Mouse (Mus musculus) left cerebral cortex, adult 9 months (tissue): ENCODE measurements around the gene Timm9.
A peak's percentile ranks its signal among the peaks of the same experiment; 100 is the strongest.

ENCODE experiments used
- DNase-seq, 2 experiments: peaks; one replicate each; pipeline ENCODE4 v3.0.0; 2022; ENCODE audit warnings: low spot score in 2 of 2

The Timm9 gene

DNA sequence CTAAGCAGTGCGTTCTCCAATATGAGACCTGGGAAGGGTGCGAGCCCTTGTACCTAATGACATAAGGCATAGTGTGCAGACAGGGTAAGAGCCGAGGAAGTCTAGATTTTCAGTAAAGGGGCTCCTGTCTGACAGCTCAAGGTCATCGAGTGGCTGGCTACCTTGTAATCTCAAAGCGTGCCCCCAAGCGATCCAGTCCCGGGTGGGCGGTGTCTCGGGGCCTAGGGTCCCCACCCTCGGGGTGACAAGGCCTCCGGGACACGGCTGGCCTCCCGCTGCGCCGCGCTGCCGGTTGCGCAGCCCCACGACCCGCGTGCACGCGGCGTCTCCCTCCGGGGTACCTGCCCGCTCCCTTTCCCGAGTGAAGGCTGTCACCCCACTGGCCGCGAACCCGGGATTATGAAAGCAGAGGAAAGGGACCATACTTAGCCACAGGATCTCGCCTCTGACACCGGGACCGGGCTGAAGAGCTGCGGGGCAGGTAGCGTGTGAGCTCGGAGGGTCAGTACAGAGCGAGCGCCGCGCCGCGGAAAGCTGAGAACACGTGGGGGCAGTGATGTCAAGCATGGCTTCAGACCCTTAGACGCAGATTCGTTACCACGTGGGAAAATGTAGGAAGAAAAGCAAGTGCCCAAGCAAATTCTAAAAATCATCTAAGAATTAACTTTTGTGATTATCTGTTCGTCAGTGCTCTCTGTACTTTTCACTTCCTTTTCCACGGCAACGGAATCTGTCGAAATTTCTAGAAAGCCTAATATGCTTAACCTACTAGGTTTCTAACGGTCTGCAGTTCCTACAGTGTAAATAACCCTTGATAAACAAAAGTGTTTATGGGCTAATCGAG, at the start of gene Timm9, which contains the start of gene 2700049A03Rik:
Gene Timm9, minus strand, starts transcription at position 555 of the 844 bp plus-strand sequence.
Gene 2700049A03Rik, plus strand, starts transcription at position 719 of the 844 bp plus-strand sequence.
- DNase-seq, result peak; percentile 58 to 83

DNA sequence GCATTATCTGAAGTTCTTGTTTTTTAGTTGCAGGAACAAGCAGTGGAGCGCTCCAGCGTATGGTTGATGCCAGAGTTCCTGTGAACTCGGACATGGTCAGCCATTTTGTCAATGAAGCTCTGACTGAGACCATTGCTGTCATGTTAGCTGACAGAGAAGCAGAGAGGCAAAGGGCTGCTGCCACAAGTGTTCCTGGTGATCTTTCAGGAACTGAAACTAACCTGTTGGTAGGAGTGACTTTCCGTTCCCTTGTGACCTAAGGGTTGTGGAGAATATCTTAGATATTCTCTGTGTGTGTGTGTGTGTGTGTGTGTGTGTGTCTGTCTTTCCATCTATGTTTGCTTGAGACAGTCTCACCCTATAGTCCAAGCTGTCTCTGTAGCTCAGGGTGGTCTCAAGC, 47.9 kb upstream of the Timm9 start:
- DNase-seq, result no peak

DNA sequence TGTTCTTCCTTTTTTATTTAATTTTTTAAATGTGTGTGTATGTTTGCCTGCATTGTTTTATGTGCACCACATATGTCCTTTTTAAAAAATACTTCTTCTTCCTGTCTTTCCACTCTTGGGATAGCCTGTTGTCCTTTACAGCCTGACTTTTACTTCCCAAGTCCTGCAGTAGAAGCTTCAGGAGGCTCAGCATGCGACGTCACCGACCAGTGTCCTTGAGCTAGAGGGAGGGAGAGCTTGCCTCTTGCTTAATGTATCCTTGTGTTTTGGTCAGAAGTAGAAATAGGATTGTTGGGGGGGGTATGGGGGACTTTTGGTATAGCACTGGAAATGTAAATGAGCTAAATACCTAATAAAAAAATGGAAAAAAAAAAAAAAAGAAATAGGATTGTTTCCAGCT, 47.3 kb upstream of the Timm9 start:
- DNase-seq, result no peak

DNA sequence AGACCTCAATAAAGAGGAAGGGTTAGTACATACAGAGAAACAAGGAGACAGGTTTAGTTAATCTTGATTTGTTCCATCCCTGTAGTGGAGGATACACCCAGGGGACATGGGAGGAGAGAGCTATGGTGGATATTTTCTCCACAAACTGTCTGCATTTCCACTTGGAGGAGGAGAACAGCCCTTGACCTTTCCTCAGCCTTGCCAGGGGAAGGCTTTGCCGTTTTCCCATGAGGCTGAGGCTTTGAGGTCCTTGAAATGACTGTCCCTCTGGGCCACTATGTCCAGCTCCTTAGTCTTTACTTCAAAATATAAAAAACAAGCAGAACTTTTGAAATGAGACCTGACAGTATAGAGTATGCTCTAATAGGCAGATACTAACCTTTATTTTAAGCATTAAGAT, 33.4 kb upstream of the Timm9 start:
- no peak for DNase-seq

DNA sequence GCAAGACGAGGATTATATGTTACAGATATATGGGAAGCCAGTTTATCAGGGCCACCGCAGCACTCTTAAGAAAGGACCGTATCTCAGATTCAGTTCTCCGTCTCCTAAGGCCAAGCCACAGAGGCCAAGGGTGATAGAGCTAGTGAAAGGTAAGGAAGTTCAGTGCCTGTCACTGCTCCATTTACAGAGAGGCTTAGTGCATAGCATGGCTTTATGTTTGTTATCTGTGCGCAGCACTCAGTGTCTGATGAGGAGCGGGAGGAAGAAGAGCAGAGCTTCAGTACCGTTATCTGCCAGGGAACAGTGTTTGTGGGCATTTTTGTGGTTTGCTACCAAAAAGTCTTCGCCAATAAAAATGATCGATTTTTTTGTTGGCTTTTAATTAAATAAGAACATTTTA, 27.9 kb upstream of the Timm9 start:
- no peak for DNase-seq

DNA sequence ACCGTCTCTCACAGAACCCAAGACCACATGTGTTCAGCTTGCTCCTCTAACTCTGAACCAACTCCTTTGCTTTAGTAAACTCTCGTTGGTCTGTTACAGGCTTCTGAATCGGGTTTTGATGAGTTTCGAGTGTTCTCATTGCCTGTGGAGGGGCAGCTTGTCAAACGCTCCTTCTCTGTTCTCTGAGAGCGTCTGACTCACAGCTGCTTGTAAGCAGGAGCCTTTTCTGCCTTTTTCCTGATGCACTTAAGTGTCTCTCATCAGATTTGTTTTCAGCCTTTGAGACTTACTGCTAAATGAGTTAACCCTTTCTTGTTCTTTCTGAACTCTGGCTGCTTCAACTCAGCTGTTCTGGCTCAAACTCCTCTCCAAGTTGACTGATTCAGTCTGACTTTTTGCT, 21.5 kb upstream of the Timm9 start:
- DNase-seq, result no peak

DNA sequence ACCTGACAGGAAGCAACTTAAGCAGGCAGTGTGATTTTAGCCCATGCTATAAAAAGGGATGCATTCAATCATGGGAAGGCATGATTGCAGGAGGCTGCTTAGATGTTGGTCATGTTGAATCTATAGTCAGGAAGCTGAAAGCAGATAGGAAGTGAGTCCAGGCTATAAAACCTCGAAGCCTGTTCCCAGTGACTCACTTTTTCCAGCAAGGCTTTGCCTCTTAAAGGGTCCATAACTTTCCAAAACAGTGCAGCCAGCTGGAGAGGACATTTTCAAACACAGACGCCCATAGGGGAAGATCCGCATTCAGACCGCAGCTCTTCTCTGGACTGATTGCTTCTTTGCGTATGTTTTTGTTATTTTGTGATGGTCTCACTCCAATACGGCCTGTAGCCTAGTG, 18.5 kb upstream of the Timm9 start:
- no peak for DNase-seq

DNA sequence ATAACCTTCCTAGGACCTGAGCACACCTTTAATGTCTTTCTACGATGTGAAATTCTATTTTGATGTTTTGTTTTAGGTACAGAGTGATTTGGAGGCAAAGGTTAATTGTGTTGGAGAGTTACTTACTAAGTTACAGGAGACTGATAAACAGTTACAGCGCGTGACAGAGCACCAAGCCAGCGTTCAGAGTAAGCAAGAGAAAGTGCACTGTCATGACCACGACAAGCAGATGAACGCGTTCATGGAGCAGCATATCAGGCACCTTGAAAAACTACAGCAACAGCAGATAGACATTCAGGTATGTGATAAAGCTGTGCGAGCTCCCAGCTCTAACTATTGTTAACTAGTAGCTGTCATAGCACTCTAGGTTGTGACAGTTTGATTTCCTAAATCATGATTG, 13.7 kb upstream of the Timm9 start:
- no peak for DNase-seq

DNA sequence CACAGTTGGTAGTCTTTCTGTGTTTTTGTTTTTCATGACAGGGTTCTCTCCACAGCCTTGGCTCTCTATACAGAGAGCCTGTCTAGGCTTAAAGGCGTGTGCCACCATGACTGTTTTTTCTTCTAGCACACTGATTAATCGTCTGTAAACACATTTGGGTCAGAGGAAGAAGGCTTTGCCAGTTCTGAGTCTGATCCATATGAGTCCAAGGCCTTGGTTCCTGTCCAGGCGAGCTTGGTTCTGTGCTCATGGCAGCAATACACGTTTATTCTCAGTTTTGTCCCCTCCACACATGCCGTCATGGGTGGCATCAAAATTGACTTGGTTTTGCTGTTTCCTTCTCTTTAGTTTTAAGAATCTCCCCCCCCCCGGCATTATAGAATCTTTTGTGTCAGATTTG, 13.0 kb upstream of the Timm9 start:
- no peak for DNase-seq

DNA sequence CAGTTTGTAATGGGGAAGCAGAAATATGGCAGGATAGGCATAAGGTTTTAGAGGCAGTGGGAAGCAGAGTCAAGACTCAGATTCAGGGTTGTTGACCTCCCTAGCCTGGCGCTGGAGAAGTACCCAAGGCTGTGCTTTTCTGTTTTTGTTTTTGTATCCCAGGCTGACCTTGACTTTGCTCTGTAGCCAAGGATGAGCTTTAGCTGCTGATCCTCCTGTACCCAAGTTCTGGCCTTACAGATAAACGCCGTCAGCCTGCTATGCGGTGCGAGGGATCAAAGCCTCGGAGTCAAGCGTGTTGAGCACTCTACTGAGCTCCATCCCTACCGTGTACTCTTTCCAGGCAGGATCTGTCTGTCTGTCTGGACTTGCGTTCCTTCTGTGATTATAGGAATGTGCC, 12.3 kb upstream of the Timm9 start:
- DNase-seq, result no peak

DNA sequence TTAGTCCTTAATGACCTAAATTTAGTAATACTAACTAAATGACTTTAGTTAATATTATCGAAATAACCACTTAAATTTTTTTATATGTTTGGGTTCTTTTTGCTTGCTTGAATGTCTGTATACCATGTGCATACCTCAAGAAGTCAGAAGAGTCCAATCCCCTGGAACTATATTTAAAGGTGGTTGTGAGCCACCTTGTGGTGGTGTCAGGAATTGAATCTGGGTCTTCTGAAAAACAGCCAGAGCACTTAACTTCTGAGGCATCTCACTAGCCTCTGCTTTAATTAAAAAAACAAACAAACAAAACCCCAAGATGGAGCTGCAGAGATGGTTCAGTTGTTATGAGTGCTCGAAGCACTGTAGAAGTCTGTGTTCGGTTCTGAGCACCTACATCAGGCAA, 11.2 kb upstream of the Timm9 start:
- DNase-seq, result peak in 1 of 2 experiments; percentile 40

DNA sequence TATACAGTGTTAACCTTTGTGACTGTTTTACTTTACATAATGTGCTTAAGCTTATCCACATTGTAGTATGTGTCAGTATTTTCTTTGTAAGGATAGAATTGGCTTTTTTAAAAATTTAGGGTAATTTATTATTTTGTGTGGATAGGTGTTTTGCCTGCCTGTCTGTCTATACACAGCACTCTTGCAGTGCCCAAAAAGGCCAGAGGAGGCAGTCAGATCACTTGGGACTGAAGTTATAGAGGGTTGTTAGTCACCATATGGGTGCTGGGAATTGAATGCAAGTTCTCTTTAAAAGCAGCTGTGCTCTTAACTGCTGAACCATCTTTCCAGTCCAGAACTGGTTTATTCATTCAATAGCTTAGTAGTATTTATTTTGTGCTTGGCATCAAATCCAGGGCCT, 4.7 kb upstream of the Timm9 start:
- DNase-seq, result no peak

DNA sequence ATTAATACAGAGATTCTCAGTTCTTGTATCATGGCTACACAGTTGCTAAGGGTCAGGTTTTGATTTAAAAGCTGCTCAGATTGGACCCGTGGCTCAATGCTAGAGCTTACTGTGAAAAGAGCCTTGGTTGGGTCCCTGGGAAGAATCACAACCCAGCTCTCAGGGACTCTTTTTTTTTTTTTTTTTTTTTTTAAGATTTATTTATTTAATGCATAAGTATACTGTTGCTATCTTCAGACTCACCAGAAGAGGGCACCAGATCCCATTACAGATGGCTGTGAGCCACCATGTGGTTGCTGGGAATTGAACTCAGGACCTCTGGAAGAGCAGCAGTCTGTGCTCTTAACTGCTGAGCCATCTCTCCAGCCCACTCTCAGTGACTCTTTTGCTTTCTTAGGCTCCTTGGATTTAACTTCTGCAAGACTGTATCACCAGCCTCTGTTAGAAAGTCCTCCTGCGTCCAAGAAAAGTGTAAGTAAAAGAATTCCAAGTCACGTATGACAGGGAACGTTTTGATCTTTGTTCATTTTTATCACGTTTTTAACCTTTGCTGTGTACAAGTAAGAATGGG, 2.9 kb upstream of the Timm9 start:
- no peak for DNase-seq

DNA sequence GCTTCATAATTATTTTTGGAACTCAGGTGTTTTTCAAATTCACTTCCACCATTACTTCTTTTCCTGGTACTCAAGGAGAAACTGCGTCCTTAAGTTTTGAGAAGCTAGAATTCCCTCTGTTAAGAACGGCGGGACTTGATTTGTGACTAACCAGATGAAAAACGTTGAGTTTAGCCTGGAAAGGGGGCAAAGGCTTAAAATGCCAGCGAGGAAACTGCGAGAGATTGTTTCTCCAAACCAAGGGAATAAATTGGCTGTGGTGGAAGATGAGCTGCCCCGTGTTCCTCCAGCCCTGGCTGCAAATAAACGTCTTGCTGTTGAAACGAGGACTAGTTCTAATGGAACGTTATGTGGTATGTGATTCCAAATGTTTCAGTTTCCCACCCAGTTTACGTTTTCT, 1.2 kb upstream of the Timm9 start:
- DNase-seq, result no peak

DNA sequence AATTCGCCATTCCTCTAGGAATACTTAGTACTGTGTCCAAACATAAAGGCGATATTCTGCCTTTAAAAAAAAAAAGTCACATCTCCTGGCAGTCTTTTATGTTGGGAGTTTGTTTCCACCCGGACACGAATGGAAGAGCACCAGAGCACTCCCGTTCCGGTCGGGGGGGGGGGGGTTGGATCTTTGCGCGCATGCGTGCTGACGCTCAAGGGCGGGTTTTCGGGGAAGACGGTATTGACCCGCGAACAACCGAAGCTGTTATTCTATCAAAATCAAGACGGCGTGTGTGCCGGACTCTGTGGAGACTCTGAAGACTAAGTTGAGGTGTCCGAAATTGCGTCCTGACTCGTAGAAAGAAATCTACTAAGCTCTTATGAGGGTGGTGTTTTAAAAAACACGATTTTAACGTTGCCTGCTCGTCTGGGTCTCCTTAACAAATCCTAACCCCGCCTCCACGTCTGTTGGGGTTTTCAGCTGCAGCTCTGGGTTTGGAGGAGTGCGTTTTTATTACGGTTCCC, 549 bp upstream of the Timm9 start:
- peak in 1 of 2 experiments; percentile 71 for DNase-seq

DNA sequence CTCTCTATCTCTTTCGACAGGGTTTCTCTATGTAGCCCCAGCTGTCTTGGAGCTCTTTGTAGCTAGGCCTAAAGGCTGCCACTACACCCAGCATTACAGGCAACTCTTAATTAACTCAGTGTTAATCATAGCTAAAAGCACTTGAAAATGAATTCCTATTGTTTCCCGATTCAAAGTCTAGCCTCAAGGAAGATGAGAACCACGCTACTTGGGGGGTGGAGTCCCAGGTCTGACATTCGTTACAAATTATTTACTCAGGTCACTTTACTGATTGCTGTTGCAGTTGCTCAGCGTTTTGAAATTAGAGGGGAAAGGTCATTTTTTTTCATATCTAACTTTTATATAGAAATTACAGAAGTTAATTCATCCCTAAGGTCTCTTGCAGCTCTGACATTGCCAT, 903 bp downstream of the Timm9 start:
- no peak for DNase-seq

DNA sequence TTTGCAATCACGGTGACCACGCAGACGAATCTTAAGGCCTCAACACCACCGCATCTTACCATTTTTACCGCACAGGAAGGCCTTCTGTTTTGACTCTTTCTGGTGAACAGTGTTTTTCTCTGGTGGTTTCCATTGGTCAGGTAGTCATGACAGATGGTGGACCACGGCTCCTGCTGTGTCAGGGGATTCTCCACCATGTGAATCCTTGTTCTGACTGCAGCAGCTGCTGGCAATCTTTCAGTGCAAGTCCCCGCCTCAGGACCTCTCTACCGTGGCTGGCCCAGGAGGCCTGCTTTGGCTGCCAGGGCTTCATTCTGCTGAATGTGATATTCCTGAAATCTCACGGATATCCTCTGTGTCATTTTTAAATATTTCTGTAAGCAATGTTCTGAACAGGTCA, 13.2 kb downstream of the Timm9 start:
- DNase-seq, result no peak

DNA sequence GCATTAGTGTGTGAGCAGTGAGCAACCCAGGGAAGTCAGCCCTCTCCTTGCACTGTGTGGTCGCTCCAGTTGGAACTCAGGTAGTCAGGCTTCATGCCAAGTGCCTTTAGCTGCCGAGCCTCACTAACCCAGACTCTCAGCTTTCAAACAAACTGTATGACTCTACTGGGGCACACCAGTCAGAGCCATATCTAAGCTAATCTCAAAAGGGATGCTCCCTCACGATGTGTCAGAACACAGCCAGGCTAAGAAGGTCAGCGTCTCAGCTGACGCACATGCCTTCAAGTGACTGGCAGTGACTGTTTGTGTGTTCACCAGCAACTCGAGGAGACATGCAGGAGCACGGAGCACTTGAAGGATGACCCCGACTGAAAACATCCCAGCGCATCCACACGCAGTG, 13.8 kb downstream of the Timm9 start:
- DNase-seq, result no peak

DNA sequence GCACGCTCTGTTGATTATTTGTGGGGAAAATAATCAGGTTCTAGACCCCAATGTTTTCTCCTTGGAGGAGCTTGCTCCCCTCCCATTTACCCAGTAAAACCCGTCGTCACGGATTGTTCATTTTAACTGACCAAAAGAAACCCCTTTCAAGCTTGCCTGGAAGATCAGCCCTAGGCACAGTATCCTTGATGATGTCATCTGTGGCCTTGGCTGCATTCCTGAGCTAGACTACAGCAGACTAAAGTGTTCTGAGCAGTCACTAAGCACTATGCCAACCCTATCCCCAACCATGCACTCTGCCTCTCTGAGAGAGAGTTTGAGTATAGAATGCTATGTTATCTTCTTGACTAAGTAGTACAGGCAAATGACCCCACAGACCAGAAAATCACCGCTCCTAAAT, 20.1 kb downstream of the Timm9 start:
- no peak for DNase-seq

DNA sequence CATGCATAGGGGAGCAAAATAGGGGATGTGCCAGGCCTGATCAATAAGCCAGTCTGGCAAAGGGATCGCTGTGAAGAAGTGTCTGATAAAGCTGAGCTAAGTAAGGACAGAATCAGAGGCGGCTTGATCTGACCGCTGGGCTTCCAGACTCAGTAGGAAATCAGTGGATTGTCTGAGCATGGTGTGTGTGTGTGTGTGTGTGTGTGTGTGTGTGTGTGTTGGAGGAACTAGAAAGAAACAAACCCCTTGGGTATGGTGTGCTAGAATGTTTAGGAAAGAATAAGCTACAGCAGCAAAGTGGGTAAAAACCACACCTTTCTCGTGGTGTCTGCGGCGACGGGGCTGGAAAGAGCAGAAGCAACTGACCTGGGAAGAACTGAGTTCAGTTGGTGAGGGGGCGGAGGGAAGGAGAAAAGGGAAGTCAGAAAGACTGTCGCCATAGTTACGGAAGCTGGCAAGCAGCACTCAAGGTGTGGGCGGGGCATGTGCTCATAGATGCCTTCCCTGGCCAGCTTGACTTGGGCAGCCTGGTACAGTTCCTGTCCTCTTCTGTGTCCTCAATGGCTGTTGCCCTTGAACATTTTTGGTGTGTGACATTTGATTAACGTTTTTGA, 22.7 kb downstream of the Timm9 start:
- peak; percentile 32 to 71 for DNase-seq

DNA sequence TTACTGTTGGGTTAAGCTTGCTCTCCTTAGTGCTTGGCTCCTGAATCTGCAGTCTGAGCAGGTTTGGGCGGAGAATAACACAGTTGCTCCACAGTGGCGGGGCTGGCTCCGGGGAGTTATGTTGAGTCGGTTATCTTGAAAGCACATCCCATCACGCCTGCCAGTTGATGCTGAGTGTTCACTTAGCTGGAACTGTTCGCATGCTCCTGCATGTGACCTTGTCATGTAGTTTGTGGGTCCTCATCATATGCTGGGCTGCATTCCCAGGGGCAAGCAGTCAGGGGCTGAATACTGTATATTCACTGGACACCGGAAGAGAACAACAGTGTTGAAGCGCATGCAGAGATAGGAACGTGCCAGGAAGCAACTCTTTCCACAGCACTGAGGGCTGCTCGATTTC, 23.4 kb downstream of the Timm9 start:
- no peak for DNase-seq

DNA sequence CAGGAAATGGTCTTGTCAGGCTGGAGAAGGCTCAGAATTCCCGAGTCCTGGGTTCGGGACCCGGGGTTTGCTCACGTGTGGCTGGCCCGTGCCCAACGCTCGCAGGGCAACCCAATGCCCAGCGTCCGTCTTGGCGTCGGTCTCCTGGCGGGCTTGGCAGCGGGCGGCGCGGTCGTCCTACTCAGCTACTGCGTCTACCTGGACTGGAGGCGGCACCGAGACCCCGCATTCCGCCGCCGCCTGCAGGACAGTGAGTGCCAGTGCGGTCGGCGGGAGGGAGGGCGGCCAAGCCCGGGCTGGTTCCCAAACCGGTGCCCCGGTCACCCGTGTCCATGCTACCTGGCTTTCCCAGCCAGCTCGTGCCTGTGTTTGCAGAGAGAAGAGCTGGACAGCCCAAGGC, 25.2 kb downstream of the Timm9 start, which contains the start of gene Tomm20l:
Gene Tomm20l, plus strand, starts transcription at position 98 of the 400 bp plus-strand sequence.
- no peak for DNase-seq
